Mouse (Mus musculus): ENCODE results near the gene Gm21773. TPM values are rescaled to one million over a fixed set of nuclear protein-coding genes. Genes with fewer than 3 reads are reported as not detected.

The Gm21773 gene
- polyA plus RNA-seq (2015; fragmentation: Nextera tagmentation; extraction: Ambion mirVana): not detected in 2 replicates

GRCm38 (mm10) chrY:25309260-25309659 lies at the start of gene Gm21773:
Gene Gm21773, minus strand, starts transcription at chrY:25309360.

